Comparison of ENCODE assay signal across 9 mouse cellular contexts in the genomic region with DNA sequence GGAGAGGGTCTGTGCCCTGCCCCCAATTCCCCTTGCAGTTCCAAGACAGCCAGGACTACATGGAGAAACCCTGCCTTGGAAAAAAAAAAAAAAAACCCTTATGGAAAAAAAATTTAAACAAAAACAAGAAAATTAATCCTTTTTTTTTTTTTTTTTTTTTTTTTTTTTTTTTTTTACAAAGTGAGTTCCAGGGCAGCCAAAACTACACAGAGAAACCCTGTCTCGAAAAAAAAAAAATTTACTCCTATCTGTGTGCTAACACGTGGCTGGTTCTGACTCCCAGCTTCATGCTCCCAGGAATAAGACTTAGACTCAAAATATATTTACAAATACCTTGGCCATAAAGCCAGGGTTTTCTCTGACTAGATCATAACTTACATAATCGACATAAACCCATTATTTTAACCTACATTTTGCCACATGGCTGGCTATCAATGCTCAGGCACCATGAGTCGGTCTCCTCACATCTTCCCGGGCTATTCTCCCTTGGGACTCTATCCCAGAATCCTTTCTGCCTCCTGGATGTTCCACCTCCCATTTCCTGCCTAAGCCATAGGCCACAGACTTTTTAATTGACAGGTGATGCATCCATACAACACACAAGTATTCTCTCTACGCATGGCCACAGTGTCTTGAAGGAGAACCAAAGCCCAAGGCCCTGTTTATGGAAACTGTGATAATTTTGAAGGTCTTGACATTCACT. TPM values are rescaled to one million over a fixed set of nuclear protein-coding genes. Genes with fewer than 3 reads are reported as not detected.
A peak's percentile ranks its signal among the peaks of the same experiment; 100 is the strongest.
DNase-seq lines count a peak whose midpoint lies in the region; ATAC-seq and TF ChIP-seq lines count a peak whose summit lies in the region.
"Had no signal": no experiment of that assay in that cellular context is flagged by ENCODE, and none has a peak within 500 bp of the region (broad histone marks: within the 10 kb centered on the region; RNA-seq: fewer than 3 reads in every experiment).

No protein-coding gene starts in this region.

- H3K27ac ChIP-seq in forebrain, embryonic 14.5 days (ENCODE audit: low read depth, low read length): no peak overlapping the region
- no peak overlapping the region for H3K27ac ChIP-seq in forebrain, embryonic 12.5 days
- H3K27ac ChIP-seq in CH12.LX (ENCODE audit: insufficient read depth, low read depth) (no peak overlapping the region), macrophage (0 out of 2 replicates have a peak overlapping the region, but pooled peaks have one; percentile 29)
- 0 out of 2 replicates have a peak overlapping the region, but pooled peaks have one; percentile 43 for H3K27ac ChIP-seq in embryonic facial prominence, embryonic 12.5 days
- H3K27ac ChIP-seq: liver, embryonic 13.5 days had no signal

- ATAC-seq in forebrain, embryonic 14.5 days: no peak
- ATAC-seq in forebrain, embryonic 12.5 days (ENCODE audit: low FRiP score): no peak
- ATAC-seq in embryonic facial prominence, embryonic 12.5 days (ENCODE audit: insufficient number of reproducible peaks, insufficient read depth, low FRiP score, low TSS enrichment): no peak
- ATAC-seq in megakaryocyte progenitor cell, adult 5-6 weeks (replicated peaks; ENCODE audit: poor library complexity): no peak

- TF ChIP-seq EP300 in CH12.LX (IDR thresholded peaks at IDR 0.05; ENCODE audit: low read length): no peak

- WGBS in forebrain, embryonic 14.5 days: 86% methylated on average over 6 of the region's 6 CpGs
- 87% methylated on average over 6 of the region's 6 CpGs for WGBS in forebrain, embryonic 12.5 days
- 80% methylated on average over 6 of the region's 6 CpGs for WGBS in embryonic facial prominence, embryonic 12.5 days
- WGBS in macrophage (ENCODE audit: missing documents): 91% methylated on average over 6 of the region's 6 CpGs

- peaks cover 5% of the 10 kb centered on the region; the same call in 1 of the 2 replicates for H3K4me1 ChIP-seq in forebrain, embryonic 14.5 days (ENCODE audit: control insufficient read depth, insufficient read depth, low read length)
- H3K4me1 ChIP-seq in forebrain, embryonic 12.5 days: peaks cover 24% of the 10 kb centered on the region
- H3K4me1 ChIP-seq in CH12.LX (ENCODE audit: control insufficient read depth in 1 of 2, insufficient read depth in 2 of 2): peaks cover 2 to 18% of the 10 kb centered on the region in 2 experiments; a peak in 3 of 4 replicates
- H3K4me1 ChIP-seq in embryonic facial prominence, embryonic 12.5 days: peaks cover 8% of the 10 kb centered on the region; the same call in 1 of the 2 replicates

- no peak for TF ChIP-seq RAD21 in CH12.LX (IDR thresholded peaks at IDR 0.05; ENCODE audit: low read depth, low read length)

- dilution Hi-C loops in CH12.LX (cut with MboI; ENCODE audit: extremely low pct_ligation_motif_present, extremely low pct_unique_long_range_greater_than_20kb, low sequenced_read_pairs): no loop called here

- no peaks in the 10 kb centered on the region for H3K36me3 ChIP-seq in forebrain, embryonic 14.5 days (ENCODE audit: control insufficient read depth, insufficient read depth, low read length)
- no peaks in the 10 kb centered on the region for H3K36me3 ChIP-seq in forebrain, embryonic 12.5 days (replicated peaks)
- H3K36me3 ChIP-seq in CH12.LX (replicated peaks in 1 of 2; ENCODE audit: control insufficient read depth in 1 of 2, insufficient read depth in 1 of 2, low read length in 1 of 2) (no peaks in the 10 kb centered on the region), macrophage (ENCODE audit: inconsistent target) (0 out of 2 replicates have a peak, but pooled peaks cover 5% of the 10 kb centered on the region)
- H3K36me3 ChIP-seq in embryonic facial prominence, embryonic 12.5 days: no peaks in the 10 kb centered on the region

- no peak for TF ChIP-seq CTCF in CH12.LX (conservative IDR thresholded peaks at IDR 0.05 in 1 of 2, IDR thresholded peaks at IDR 0.05 in 1 of 2; ENCODE audit: low read depth in 2 of 2, low read length in 2 of 2)

- no peak overlapping the region for H3K4me3 ChIP-seq in forebrain, embryonic 14.5 days (ENCODE audit: low read depth, low read length)
- H3K4me3 ChIP-seq in forebrain, embryonic 12.5 days (replicated peaks): no peak overlapping the region
- H3K4me3 ChIP-seq in CH12.LX (replicated peaks in 1 of 3; ENCODE audit: low read depth in 2 of 3, low read length in 2 of 3, poor library complexity in 1 of 3) (peak overlapping the region in 1 of 3 experiments; percentile 39), macrophage (ENCODE audit: inconsistent target) (no peak overlapping the region)
- H3K4me3 ChIP-seq in embryonic facial prominence, embryonic 12.5 days: no peak overlapping the region

- H3K4me2 ChIP-seq in forebrain, embryonic 14.5 days (ENCODE audit: low read length): no peak overlapping the region; the same call in 1 of the 2 replicates
- no peak overlapping the region for H3K4me2 ChIP-seq in forebrain, embryonic 12.5 days
- no peak overlapping the region for H3K4me2 ChIP-seq in CH12.LX (ENCODE audit: insufficient read depth, low read depth, poor library complexity, severe bottlenecking)
- H3K4me2 ChIP-seq in embryonic facial prominence, embryonic 12.5 days (replicated peaks): 0 out of 2 replicates have a peak overlapping the region, but pooled peaks have one; percentile 52

- H3K9me3 ChIP-seq in forebrain, embryonic 14.5 days (replicated peaks; ENCODE audit: control insufficient read depth, low read length): no peaks in the 10 kb centered on the region
- no peaks in the 10 kb centered on the region for H3K9me3 ChIP-seq in forebrain, embryonic 12.5 days
- H3K9me3 ChIP-seq in CH12.LX (replicated peaks; ENCODE audit: low read length): no peaks in the 10 kb centered on the region
- H3K9me3 ChIP-seq in embryonic facial prominence, embryonic 12.5 days: no peaks in the 10 kb centered on the region
- H3K9me3 ChIP-seq: liver, embryonic 13.5 days had no signal

- no peak for TF ChIP-seq POLR2A in CH12.LX (IDR thresholded peaks at IDR 0.05; ENCODE audit: low read depth, low read length)

- H3K9ac ChIP-seq in forebrain, embryonic 14.5 days (ENCODE audit: low read length): no peak overlapping the region
- H3K9ac ChIP-seq in forebrain, embryonic 12.5 days: no peak overlapping the region
- H3K9ac ChIP-seq in CH12.LX (ENCODE audit: insufficient read depth, low read depth): no peak overlapping the region
- H3K9ac ChIP-seq in embryonic facial prominence, embryonic 12.5 days: no peak overlapping the region
- H3K9ac ChIP-seq: liver, embryonic 13.5 days had no signal

- no peaks in the 10 kb centered on the region for H3K27me3 ChIP-seq in forebrain, embryonic 14.5 days (replicated peaks; ENCODE audit: control insufficient read depth, insufficient read depth, low read length)
- H3K27me3 ChIP-seq in forebrain, embryonic 12.5 days: no peaks in the 10 kb centered on the region
- H3K27me3 ChIP-seq in CH12.LX (replicated peaks): no peaks in the 10 kb centered on the region
- no peaks in the 10 kb centered on the region for H3K27me3 ChIP-seq in embryonic facial prominence, embryonic 12.5 days
- H3K27me3 ChIP-seq: liver, embryonic 13.5 days had no signal

- in situ Hi-C loops in CH12.LX (cut with MboI; ENCODE audit: low pct_ligation_motif_present, low pct_unique_long_range_greater_than_20kb, low sequenced_read_pairs): no loop called here

- H3K79me2 ChIP-seq in CH12.LX (replicated peaks; ENCODE audit: control insufficient read depth, extremely low read depth, insufficient read depth, poor library complexity, severe bottlenecking): no peaks in the 10 kb centered on the region
- no peaks in the 10 kb centered on the region for H3K79me2 ChIP-seq in macrophage (ENCODE audit: inconsistent target)

- DNase-seq in forebrain, embryonic 14.5 days (ENCODE audit: low spot score): peak; percentile 22
- DNase-seq in CH12.LX (ENCODE audit: extremely low read depth): peak; percentile 55
- no peak for DNase-seq in adrenal gland, adult 18-20 months (ENCODE audit: low spot score in 2 of 2)
- no peak for DNase-seq in kidney, postnatal 4 days

TF ChIP-seq in CH12.LX, 34 proteins besides CTCF, POLR2A, EP300 and RAD21 (continues in another document):
- TF ChIP-seq ZNF384 (IDR thresholded peaks at IDR 0.05; ENCODE audit: low read depth, low read length): peak; percentile 68
- no peak for TF ChIP-seq SIN3A (IDR thresholded peaks at IDR 0.05; ENCODE audit: low read length)

RNA-seq across cellular contexts. Expression of gene 4930550C14Rik, which starts 2.1 kb away (rescaled TPM):
- polyA plus RNA-seq in forebrain, embryonic 14.5 days (2014; fragmentation: Nextera tagmentation; extraction: Ambion mirVana): 0.17 and 0.57 TPM in 2 replicates
- polyA plus RNA-seq in forebrain, embryonic 12.5 days (2016; fragmentation: Nextera tagmentation; extraction: Ambion mirVana): 0.11 and 0.32 TPM in 2 replicates
- total RNA-seq in CH12.LX (2012; rRNA removed) (0.30 and 0.38 TPM in 2 replicates), CH12.LX (2014; rRNA removed) (1.3 and 1.7 TPM in 2 replicates)
- polyA plus RNA-seq in CH12.LX (2012; ENCODE audit: insufficient read length, low read depth) (0.97 and 1.5 TPM in 2 replicates), macrophage (2018) (0.22 to 0.46 TPM in 2 of 3 replicates, not detected in the other)
- polyA plus RNA-seq in embryonic facial prominence, embryonic 12.5 days (2016; fragmentation: Nextera tagmentation; extraction: Ambion mirVana): 0.78 and 0.84 TPM in 2 replicates
- 1 to 10 TPM in 7 of 26 experiments, under 1 TPM in 4, not detected in 15; 0.84 to 2.9 (median 1.5) TPM for total RNA-seq in macrophage (2018; cell fraction: chromatin; rRNA removed)
- total RNA-seq in macrophage (2018; cell fraction: cytosol; rRNA removed): under 1 TPM; 0.11 to 0.80 (median 0.28) TPM
- total RNA-seq in macrophage (2018; cell fraction: nucleus; rRNA removed): 1 to 10 TPM in 8 of 26 experiments, under 1 TPM in 7, not detected in 11; 0.28 to 2.0 (median 1.0) TPM
- 0.32 and 0.44 TPM in 2 replicates for total RNA-seq in megakaryocyte progenitor cell, adult 5-6 weeks (2015)
- total RNA-seq in megakaryocyte progenitor cell, adult 5-6 weeks (2017): 0.50 TPM in 1 of 2 replicates, not detected in the other
- 1 to 10 TPM in 1 of 2 experiments, under 1 TPM in 1; 0.74 to 1.5 TPM for total RNA-seq in adrenal gland, adult 18-20 months (2021)

RNA-seq across cellular contexts. Expression of gene Kdelc2, which starts 20.4 kb away (rescaled TPM):
- 3.3 and 5.1 TPM in 2 replicates for polyA plus RNA-seq in forebrain, embryonic 14.5 days (2014; fragmentation: Nextera tagmentation; extraction: Ambion mirVana)
- polyA plus RNA-seq in forebrain, embryonic 12.5 days (2016; fragmentation: Nextera tagmentation; extraction: Ambion mirVana): 7.4 and 8.1 TPM in 2 replicates
- total RNA-seq in CH12.LX (2012; rRNA removed) (not detected in 2 replicates), CH12.LX (2014; rRNA removed) (not detected in 2 replicates)
- polyA plus RNA-seq in CH12.LX (2012; ENCODE audit: insufficient read length, low read depth) (not detected in 2 replicates), macrophage (2018) (16.0 to 28.9 TPM (median 22.4 TPM) in 3 replicates)
- polyA plus RNA-seq in embryonic facial prominence, embryonic 12.5 days (2016; fragmentation: Nextera tagmentation; extraction: Ambion mirVana): 18.4 and 21.3 TPM in 2 replicates
- total RNA-seq in macrophage (2018; cell fraction: chromatin; rRNA removed): 10 to 100 TPM in 2 of 26 experiments, 1 to 10 TPM in 23, under 1 TPM in 1; 0.75 to 12.7 (median 4.7) TPM
- total RNA-seq in macrophage (2018; cell fraction: cytosol; rRNA removed): 10 to 100 TPM; 13.2 to 25.2 (median 18.7) TPM
- total RNA-seq in macrophage (2018; cell fraction: nucleus; rRNA removed): 10 to 100 TPM in 20 of 26 experiments, 1 to 10 TPM in 6; 3.1 to 31.3 (median 15.0) TPM
- total RNA-seq in megakaryocyte progenitor cell, adult 5-6 weeks (2015): 6.9 and 8.1 TPM in 2 replicates
- total RNA-seq in megakaryocyte progenitor cell, adult 5-6 weeks (2017): 10.5 and 12.4 TPM in 2 replicates
- total RNA-seq in adrenal gland, adult 18-20 months (2021): 1 to 10 TPM; 7.9 to 9.3 TPM

Comparison
In these comparisons a context has a peak if more than half of its experiments do, and no peak if none do; other contexts are left out.
1. DNase-seq: peak in forebrain, embryonic 14.5 days (single experiment) and CH12.LX (single experiment); none in adrenal gland, adult 18-20 months (0 of 2) and kidney, postnatal 4 days (0 of 2).
2. H3K27ac ChIP-seq: peak in embryonic facial prominence, embryonic 12.5 days (single experiment) and macrophage (single experiment); none in forebrain, embryonic 14.5 days (single experiment), forebrain, embryonic 12.5 days (single experiment) and CH12.LX (single experiment).